Mouse (Mus musculus): ENCODE measurements around the gene Slc24a3.

The Slc24a3 gene

DNA sequence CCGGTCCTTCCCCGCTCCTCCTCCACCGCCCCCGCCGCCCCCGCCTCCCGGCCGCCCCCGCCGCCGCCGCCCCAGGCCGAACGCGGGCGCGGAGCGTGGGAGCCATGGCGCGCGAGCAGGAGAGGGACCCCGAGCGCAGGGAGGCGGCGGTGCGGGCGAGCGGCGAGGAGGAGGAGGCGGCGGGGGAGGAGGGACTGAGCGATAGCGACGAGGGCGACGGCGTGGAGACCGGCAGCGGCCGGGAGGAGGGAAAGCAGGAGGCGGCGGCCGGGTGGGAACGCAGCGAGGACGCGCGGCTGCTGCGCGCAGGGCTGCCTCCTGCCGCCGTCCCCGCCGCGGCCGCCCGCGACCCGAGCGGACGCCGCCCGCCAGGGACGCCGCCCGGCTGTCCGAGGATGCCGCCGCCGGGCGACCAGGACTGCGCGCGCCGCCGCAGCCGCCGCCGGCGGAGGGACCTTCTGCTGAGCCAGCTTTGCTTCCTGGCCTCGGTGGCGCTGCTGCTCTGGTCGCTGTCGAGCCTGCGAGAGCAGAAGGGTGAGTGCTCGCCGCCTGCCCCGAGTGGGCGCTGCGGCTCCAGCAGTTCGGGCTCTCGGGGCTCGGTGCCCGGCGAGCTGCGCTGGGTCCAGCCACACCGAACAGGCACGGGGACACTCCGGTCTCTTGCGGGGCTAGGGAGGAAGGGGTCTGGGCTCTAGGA is at the start of gene Slc24a3:
Slc24a3 (plus strand) TSS at position 91 of the 697 bp plus-strand sequence.
- DNase-seq (ENCODE audit: low read depth, low spot score): peak; percentile 47

DNA sequence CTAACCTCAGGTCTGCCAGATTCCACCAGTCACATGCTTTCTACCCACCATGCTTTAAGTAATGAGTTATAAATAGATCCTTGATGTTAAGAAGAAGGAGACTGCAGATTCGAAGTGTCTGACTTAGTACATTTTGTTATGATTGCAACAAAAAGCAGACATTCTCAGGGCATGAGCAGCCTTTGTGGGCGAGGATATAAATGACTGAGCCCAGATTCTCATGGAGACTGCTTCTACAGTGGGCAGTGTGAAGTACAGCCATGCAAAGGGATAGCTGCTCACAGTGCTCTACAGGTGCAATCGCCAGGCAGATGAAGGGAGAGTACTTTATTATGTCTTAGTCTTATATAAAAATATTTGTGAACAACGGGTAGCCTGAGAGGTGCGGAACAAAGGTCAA is 49.8 kb upstream of the Slc24a3 start:
- peak; percentile 23 for DNase-seq (ENCODE audit: low read depth, low spot score)

- no peak for DNase-seq (ENCODE audit: low read depth, low spot score)
Observed at GRCm38 (mm10) chr2:145127747-145128146, 39.8 kb upstream of the Slc24a3 start.

DNA sequence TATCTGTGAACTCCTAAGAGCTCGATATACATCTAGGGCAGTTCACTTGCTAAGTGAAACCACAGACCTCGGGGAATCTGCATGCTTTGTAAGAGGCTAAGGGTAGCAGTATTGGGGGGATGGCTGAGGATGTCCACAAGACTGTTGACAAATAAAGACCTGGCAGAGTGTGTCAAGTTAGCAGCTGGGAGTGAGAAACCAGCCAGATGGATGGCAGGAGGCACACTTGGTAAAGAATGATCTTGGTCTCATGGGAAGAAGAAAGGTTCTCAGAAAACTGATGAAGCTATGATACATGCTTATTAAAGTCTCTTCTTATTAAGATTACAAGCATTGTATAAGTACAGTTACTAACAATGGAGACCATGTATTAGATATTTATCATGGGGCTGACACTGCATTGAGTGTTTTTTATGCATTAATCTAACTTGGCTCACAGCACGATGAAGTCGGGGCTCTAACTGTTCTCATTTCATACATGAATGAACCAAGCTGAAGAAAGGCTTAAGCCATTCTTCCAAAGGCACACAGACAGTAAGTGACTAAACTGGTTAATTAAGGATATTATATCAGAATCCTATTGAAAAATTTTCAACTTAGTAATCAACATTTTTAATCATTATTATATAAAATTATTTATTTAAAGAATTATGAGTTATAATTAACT is 30.8 kb upstream of the Slc24a3 start:
- DNase-seq (ENCODE audit: low read depth, low spot score): no peak

- DNase-seq (ENCODE audit: low read depth, low spot score): no peak
Observed at GRCm38 (mm10) chr2:145150407-145150806, 17.1 kb upstream of the Slc24a3 start.

GRCm38 (mm10) chr2:145150821-145151220 is 16.7 kb upstream of the Slc24a3 start:
- no peak for DNase-seq (ENCODE audit: low read depth, low spot score)

- DNase-seq (ENCODE audit: low read depth, low spot score): no peak
Observed at GRCm38 (mm10) chr2:145152281-145152680, 15.3 kb upstream of the Slc24a3 start.

DNA sequence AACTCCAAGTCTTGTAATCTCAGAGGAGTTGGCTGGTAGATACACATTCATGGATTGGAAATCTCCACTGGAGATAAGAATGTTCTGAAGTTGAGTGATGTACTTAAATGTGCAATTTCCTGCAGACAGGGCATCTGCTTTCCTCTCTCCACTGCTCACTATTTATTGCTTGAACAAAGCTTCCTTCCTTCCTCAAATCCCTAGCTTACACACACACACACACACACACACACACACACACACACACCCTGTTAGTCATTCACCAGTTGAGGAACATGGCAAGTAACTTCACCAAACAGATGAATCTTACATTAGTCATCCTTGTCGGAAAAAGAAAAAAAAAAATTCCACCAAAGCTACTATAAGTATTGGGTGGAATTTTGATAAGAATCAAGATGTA is 8.6 kb upstream of the Slc24a3 start:
- no peak for DNase-seq (ENCODE audit: low read depth, low spot score)

- no peak for DNase-seq (ENCODE audit: low read depth, low spot score)
Observed at GRCm38 (mm10) chr2:145161046-145161700, 6.4 kb upstream of the Slc24a3 start.

GRCm38 (mm10) chr2:145164086-145164485 is 3.5 kb upstream of the Slc24a3 start:
- DNase-seq (ENCODE audit: low read depth, low spot score): no peak

- DNase-seq (ENCODE audit: low read depth, low spot score): no peak
Observed at GRCm38 (mm10) chr2:145164562-145164961, 3.0 kb upstream of the Slc24a3 start.

DNA sequence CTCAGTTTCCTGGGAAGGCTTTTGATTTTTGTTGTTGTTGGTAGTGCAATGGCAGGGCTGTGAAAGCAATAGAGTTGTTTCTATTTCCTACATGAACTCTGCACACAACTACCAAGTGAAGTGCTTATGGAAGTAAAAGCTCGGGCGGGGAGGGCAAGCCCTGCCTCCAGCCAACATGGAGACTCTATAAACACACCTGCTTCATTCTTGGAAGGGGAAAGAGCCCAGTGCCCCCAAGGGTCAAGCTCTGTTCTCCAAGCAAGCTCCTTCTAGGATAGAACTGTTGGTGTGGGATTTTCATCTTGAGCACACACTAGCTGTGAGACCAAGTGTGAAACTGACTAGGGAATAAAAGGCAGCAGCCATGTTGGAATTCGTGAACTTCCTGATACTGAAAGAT is 2.5 kb upstream of the Slc24a3 start:
- DNase-seq (ENCODE audit: low read depth, low spot score): no peak

DNA sequence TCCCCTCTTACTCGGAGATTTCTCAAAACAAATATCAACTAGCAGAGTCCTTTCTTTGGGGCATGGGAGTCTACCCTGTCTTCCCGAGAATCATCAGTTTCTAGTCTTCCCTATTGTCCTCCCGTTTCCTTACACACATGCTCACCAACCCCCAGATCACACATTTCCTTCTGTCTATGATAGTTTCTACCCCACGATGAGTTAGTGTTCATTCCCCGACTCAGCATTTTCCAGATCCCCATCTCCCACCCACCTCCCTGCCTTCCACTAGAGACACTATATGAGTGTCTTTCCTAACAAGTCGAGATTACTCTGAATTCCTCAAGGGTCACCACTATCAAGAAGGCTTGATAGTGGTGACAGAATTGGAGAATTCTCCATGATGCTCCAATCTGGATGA is 1.7 kb upstream of the Slc24a3 start:
- DNase-seq (ENCODE audit: low read depth, low spot score): no peak

DNA sequence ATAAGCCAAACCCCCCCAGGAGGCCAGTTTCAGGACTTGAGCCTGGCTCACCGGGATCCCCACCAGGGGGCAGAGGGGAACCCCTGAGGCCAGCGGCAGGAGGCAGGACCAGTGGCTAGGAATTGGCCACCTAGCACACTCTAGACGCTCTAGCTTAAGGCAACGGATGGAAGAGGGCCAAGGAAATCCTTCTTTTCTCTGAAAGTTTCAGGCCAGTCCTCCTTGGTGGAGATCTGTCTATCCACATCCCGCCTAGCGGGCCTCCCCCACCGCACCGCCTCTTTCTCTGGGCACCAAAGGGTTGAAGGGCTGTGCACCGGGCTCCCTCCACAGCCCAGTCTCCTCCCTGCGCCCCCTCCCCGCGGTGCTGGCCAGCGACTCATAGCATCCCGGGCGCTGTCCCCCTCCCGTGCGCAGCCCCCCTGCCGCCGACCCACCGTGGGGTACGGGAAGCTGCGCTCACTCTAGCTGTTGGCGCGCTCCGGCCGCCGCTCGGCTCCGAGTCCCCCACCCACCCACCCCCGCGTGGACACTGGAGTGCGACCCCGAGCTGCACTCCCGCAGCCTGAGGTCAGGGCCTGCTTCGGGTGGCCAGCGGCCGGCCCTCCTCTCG is 397 bp upstream of the Slc24a3 start:
- DNase-seq (ENCODE audit: low read depth, low spot score): no peak

DNA sequence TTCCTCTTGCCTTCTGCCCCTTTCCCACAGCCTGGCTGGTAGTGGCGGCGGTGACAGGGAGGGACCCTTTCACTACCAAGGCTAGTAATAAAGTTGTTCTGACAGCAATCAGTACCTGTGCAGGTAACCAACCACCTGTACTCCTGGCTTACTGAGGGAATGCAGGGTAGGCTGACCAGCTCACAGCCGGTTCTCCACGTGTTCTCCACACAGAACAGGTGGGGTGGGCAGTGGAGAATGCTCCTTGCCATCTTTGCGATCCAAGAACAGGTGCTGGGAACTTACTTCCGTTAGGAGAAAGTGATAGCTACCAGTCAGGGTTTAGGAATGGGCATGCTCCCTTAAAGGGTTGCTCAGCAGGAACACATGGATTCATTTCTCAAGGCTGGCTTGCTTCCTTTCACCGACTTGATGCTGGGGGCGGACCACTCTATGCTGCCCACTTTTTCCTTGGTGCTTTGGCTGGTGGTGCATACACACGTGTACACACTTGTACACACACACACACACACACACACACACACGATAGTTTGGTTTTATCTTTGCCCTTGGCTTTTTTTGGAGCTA is 934 bp downstream of the Slc24a3 start:
- no peak for DNase-seq (ENCODE audit: low read depth, low spot score)

- peak; percentile 83 for DNase-seq (ENCODE audit: low read depth, low spot score)
Observed at GRCm38 (mm10) chr2:145172978-145173655, 5.6 kb downstream of the Slc24a3 start.

GRCm38 (mm10) chr2:145175036-145175435 is 7.5 kb downstream of the Slc24a3 start:
- DNase-seq (ENCODE audit: low read depth, low spot score): no peak

- no peak for DNase-seq (ENCODE audit: low read depth, low spot score)
Observed at GRCm38 (mm10) chr2:145182410-145182809, 14.9 kb downstream of the Slc24a3 start.

DNA sequence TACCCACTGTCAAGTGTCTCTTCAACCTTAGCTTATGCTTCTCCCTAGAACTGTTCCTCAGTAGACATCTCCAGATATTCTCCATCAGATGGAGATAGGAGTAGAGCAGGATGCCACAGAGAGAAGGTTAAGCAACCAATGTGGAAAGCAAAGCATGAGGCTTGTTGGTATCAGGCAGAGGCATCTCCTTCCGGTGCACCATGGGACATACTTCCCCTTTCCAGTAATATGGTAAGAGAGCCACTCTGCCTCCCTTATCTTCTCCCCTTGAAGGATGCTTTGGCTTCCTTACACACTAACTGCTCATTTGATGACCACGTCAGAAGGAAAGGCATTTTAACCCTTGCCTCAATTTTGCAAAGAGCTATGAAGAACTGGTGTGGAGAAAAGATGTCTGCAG is 21.3 kb downstream of the Slc24a3 start:
- DNase-seq (ENCODE audit: low read depth, low spot score): no peak

DNA sequence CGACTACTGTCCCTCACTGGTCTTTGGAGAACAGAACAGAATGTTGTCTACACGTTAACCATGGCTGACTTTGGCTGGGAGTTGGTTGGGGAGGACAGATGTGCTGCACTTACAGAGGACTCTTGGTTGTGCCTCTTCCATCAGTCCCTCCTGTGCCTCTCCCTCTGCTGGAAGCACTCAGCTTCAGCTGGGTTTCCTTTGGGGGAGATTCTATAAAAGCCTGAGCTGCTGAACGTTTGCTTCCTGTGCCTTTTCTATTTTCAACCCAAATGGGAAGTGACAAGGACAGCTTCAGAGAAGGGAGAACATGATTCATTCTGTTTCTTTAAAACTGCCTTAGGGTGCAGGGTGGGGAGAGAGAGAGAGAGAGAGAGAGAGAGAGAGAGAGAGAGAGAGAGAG is 28.5 kb downstream of the Slc24a3 start:
- peak; percentile 71 for DNase-seq (ENCODE audit: low read depth, low spot score)

- DNase-seq (ENCODE audit: low read depth, low spot score): no peak
Observed at GRCm38 (mm10) chr2:145196501-145197042, 29.0 kb downstream of the Slc24a3 start.
